Mouse (Mus musculus): ENCODE measurements at regions not wholly inside any gene's neighbourhood (a gene's known extent, or its start where the extent isn't known, plus 50 kb on each side); places are given as distances from the start of the nearest gene placed in this dataset.

DNA sequence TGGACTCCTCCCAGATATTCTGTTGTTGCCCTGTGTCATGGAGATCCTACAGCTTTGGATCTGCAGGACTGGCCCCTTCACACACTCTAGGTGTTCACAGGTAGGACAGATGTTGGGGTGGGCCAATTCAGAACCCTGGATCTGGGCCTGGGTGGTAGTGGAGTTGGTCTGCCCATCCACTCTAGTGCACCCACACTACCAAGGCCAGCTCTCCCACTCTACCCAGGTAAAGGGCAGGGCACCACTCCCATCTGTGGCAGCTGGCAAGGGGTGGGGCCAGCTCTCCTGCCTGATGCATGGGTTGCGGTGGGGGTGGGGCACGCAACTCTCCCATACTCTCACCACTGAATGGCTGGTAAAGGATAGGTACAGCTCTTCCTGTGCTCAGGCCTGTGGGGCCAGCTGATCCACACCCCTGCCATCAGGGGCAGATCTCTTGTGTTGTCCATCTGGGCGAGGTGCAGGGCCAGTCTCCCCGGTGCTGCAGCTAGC lies 76.5 kb downstream of the Gja1 start:
- DNase-seq (ENCODE audit: low spot score), result no peak

DNA sequence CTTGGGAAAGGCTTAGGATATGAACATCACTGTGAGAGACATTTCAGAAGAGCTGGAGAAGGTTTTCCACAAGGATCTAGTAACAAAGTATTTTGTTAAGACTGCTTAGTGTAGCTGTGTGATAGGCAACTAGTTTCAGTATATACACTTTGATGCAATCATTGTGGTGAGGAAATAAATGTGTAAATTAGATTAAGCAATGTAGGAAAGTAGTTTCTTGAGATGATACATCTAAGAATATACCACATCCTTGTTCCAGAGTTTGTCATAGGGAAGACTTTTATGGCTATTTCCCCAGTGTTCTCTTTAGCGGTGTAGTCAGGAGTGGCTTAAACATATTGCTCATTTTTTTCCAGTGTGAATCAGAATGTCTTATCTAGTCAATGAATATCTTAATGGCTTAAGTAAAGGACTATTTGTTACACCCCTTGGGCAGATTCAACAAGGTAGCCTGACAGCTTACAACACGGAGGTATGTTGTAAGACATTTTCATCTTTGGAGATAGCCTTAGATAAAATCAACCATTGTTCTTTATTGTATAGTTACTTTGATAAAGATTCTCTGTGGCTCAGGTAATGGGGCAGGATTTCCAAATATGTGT lies 78.8 kb downstream of the Gja1 start:
- no peak for DNase-seq (ENCODE audit: low spot score)

DNA sequence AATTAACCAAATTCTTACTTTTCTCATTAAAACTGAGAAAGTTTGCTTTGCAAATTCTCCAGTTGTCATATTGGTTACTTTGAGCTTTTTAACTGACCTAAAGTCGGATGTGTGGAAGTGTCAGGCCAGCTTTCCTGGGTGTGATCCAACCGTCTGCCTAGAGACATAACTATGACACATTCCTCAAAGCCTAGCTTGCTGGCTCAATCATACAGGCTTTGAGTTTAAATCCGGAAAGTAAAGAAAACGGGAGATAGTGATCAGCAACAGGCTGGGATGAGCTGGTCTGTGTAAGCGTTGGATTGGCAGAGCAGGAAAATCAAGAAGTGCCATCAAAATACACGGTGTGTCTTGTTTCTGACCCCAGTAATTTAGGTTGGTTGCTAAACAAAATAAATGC lies 91.4 kb downstream of the Gja1 start:
- peak; percentile 33 for DNase-seq (ENCODE audit: low spot score)

DNA sequence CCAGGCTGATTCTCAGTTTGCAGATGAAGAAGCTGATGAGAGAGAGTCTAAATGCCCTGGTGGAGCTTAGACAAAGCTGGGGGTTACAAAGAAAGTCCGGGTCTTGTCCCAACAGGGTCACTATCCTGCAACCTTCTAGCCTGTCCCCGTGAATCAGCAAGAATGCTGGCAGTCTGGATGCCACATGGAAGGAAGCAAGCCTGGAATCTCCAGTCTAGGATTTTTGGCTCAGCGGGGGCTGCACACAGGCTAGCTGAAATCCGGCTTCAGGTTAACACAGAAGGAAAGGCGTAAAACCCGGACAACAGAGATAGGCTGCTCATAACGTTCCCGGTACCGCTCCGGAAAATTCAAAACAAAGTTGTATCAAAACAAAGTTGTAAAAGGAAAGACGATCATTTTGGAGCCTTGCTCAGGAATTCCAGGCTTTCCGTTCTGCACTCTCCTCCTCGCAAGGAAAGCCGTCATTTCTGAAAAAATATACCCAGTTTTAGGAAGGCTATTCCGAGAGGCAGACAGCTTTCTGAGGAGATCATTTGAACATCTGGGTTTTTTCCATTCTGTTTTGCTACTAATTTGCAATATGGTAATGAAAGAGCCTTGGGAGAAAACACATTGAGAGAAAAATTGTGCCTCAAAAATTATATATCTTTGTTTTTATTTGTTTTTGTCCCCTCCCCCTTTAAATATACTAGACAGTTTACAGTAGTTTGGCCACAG lies 92.0 kb downstream of the Gja1 start:
- peak; percentile 53 for DNase-seq (ENCODE audit: low spot score)

DNA sequence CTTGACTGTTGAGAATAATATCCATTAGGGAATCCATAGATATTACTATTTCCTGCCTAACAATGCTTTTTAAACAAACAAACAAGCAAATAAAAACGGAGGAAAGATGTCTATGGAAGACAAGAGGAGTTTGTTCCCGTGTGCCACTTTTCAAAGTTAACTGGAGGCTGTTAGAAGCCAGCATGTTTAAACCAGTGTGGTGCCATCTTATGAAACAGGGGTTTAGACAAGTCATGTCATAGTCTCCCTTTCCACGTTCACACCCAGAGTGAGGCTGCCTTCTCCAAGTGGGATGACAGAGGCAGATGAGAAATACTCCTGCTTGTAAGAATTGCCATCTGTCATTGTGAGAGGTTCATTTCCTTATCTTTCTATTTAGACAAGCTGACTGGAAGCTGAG lies 92.8 kb downstream of the Gja1 start:
- DNase-seq (ENCODE audit: low spot score), result no peak

DNA sequence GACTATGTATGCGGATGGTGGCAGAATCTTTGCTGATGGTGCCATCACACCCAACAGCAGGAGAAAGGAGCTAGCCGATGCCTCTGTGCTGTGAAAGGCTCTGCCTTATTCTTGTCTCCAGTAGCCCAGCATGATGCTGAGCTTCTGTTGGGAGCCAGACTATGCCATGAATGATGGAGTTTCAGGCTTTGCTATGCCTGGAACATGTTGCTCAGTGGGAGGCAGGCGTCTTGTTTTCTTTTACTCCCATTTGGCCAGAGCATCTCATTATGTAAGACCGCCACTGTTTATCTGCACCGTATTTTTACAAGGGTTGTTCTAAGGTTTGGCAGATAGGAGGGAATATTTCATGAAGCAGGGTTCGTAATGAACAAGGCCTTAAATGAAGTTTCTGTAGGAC lies 97.8 kb downstream of the Gja1 start:
- no peak for DNase-seq (ENCODE audit: low spot score)

DNA sequence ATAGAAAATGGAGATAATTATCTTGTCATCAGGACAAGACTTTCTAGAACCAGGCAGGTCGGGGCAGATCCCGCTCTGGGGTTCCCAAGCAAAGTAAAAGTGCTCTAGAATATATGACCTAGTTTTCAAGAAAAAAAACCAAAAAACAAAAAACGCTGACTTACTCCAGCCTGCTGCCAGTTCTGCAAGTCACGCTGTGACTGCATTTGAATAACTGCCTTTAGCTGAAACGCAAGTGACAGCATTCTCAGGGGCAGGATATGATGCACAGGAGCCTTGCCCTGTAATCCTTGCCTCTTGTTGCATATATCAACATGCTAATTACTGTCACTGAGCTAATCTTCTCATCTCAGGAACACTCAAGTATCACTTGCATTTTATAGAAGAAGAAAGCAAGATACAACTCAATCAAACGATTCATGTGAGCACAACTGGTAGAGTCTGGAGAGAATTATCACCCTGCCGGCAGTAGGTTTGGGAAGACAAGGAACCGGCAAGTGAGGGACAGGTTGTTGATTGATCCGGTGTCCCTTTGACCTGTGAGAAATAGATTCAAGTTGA lies 105.1 kb downstream of the Gja1 start:
- DNase-seq (ENCODE audit: low spot score), result no peak

DNA sequence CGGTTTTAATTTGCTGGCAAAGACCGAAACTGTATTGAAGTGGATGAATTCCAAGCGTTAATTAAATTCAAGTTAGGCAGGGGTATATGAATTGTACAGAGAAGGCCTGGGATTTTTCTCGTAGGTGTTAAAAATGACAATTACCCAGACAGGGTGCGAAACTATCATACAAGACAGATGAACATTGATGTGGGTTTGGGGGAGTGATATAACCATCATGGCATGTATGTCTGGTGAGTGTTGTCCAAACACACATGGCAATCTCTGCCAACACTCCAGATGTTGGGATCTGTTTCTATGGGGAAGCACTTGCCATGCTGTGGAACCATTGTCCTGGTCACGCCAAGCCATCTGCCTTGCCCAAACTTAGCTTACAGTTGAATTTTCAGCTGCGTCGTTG lies 107.8 kb downstream of the Gja1 start:
- no peak for DNase-seq (ENCODE audit: low spot score)

DNA sequence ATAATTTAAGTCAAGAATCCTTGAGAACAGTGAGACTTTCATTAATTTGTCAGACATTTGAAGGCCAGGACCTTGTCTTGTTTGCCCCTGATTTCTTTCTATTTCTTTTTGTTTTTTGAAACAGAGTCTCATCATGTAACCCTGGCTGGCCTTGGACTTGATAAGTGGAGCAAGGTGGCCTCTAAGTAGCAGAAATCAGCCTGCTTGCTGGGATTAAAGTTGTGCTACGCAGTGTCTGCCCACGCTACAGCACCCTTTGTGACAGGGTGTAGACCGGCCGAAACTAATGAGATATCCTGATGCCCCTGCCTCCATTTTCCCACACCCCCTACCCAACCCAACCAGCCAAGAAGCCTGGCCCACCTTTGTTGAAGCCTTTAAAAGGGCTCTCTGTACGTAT lies 108.6 kb downstream of the Gja1 start:
- no peak for DNase-seq (ENCODE audit: low spot score)

DNA sequence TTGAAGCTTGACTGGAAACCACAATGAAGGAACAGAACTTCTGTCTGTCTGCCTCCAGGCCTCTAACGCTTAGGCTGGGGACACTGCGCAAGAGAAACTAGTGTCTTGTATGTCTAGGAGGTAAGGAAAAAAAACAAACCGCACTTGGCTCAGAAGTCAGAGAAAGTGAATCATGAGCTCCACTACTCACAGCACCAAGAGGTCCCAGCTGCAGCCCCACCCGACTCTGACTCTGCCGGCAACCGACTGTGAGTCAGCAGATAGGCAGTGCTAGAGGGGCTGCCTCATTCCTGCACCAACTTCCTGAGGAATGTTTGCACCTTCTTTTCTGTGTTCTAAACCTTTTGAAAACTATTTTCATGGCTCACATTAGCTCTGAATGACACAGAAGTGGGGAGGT lies 109.5 kb downstream of the Gja1 start:
- DNase-seq (ENCODE audit: low spot score), result peak; percentile 31

DNA sequence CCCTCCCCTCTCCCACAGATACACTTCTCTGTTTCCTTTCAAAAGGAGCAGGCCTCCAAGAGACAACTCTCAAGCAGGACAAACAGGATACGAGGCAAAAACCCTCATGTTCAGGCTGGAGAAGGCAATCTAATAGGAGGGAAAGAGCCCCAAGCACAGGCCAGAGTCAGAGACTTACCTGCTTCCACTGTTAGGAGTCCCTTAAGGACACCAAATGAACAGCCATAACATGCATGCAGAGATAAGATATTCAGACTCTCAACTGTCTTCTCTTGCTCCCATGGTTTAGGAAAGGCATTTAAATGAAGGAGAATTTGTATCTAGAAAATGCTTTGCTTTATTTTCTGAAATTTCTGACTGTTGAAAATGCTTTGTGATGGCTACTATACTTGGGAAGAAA lies 116.3 kb downstream of the Gja1 start:
- DNase-seq (ENCODE audit: low spot score), result no peak

DNA sequence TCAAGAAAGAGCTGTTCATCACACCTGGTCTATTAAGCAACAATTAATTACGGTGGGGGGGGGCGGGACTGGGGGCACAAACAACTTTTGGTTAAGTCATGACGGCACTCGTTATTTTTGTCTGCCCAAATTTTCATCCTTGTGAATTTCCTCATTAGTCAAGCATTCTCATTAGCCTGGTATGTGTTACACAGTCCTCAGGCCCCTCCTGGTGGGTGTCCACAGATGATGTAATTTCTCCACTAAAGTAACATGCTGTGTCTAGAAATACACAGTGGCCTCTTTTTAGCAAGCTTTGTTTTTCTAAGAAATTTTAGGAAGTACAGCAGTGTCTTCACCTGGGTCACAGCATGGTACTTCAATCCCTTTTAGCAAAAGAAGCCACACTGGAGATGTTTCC lies 118.2 kb downstream of the Gja1 start:
- DNase-seq (ENCODE audit: low spot score), result no peak

DNA sequence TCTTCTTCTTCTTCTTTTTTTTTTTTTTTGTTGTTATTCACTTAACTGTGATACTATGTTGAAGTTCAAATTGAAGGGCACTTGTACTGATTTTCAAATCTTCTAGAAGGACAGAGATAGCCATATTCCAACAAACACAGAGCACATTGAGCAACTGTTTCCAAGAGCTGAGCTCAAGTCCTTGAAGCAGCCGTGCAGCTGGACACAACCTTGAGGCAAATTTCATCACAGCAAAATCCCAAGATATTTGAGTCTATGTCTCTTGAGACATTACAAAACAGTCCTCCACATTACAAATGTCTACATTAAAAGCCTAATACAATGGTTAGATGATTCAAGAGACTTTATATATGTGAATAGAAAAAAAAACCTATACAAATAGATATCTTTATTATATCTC lies 141.9 kb downstream of the Gja1 start:
- peak; percentile 26 for DNase-seq (ENCODE audit: low spot score)

DNA sequence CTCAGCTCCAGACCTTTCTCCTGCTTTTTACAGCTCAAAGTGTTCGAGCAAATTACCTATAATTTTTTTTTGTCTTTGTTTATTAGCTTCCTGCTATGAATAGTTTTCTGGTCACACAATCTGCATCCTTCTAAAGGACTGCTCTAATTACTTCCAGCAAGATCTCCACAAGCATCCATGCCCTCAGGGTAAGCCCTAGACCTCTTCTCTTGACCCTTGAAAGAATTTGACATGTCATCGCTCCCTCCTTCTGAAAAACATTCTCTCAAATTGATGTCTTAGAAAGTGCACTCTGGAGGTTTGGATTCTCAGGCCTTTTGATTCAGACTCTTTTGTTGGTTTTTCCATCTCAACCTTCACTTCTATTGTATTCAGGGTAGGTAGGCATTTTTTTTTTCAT lies 148.7 kb downstream of the Gja1 start:
- no peak for DNase-seq (ENCODE audit: low spot score)

DNA sequence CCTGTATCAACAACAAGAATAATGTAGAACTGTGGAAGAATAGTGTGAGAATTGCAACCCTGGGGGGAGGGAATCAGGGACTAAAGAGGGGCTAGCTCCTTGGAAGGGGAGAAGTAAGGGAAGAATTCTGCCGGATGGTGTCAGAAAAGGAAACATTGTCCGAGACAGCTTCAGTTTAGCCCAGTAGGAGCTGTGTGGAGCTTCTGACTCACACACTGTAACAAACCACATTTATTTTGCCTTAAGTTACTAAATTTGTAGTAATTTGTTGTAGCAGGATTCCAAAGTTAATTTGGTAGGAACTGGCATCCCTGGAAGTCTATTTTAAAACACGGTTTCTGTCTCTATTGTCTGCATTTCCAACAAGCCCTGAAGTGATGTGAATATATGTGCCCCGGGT lies 160.0 kb downstream of the Gja1 start:
- DNase-seq (ENCODE audit: low spot score), result no peak

DNA sequence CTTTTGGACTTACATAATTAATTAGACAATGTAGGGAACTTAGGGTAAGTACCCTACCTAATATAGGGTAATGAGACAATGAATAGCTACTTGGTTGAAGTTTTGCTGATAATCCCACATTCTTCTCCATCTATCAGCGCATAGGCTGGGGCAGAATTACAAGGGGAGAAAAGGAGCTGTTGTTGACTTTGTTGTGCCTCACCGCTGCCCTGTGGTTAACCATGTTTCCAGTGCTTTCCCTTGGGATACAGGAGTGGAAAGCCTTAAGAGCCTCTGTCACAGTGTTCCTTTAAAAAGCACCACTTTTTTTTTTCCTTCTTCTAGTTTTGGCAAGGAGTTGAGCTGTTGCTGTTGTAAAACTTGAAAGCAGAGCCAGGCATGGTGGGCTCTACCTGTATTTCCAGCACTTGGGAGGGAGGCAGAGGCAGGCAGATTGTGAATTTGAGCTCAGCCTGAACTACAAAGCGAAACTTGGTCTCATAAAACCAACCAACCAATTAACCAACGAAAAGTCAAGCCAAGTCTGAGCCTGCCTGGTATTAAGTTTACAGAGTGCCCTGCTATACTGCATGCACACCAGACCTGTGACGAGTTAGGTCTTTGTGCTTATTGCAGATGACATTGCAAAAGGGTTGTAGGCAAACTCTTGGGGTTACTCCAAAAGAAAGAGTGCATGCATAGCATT lies 162.8 kb downstream of the Gja1 start:
- no peak for DNase-seq (ENCODE audit: low spot score)

DNA sequence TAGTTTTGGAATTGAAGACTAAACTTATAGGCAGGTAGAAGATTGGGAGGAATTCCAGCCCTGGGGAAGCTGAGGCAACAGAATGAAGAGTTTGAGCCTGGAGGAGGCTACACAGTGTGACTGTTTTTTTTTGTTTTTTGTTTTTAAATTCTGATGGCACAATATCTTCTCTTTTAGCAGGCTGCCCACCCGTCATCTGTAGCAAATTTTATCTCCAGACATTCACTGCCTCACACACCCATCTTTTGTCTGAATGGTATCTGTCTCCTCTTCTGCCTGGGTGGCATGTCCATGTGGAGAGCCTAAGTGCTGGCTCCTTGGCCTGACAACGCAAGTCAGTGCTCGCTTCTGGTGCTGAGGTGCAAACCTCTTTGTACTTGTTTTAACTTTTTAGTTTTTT lies 165.0 kb downstream of the Gja1 start:
- no peak for DNase-seq (ENCODE audit: low spot score)

DNA sequence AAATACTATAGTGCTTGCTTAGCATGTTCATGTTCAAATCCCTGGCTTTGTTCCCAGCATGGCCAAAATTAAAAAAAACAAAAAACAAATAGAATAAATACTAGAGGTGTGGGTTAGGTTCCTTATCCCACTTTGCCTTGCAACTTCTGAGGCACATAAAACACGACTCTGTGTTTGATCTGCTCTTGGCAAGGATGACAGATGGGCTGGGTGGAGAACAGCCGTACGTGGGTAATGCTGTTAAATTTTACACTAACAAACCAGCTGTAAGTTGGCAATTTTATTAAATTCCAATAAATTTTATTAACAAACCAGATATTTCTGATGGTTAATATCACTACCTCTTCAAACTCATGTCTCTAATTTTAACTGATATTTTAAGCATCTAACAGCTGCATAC lies 168.9 kb downstream of the Gja1 start:
- no peak for DNase-seq (ENCODE audit: low spot score)

DNA sequence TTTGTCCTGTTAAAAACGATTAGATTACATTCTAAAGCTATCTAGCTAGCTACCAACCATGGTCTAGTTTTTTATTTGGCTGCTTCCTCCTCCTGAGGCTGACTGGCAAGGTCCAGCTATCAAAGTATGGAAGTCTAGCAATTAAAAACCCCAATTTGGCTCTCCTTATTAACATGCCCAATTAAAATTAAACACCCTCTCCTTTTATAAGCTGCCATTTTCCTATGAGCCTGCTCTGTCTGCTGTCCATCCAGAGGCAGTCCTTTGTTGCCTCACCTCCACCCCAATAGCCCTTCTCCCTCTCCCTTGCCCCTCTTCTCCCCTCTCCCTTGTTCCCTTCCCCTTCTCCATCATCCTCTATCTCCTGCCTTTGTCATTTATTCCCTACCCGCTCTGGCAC lies 169.7 kb downstream of the Gja1 start:
- no peak for DNase-seq (ENCODE audit: low spot score)

DNA sequence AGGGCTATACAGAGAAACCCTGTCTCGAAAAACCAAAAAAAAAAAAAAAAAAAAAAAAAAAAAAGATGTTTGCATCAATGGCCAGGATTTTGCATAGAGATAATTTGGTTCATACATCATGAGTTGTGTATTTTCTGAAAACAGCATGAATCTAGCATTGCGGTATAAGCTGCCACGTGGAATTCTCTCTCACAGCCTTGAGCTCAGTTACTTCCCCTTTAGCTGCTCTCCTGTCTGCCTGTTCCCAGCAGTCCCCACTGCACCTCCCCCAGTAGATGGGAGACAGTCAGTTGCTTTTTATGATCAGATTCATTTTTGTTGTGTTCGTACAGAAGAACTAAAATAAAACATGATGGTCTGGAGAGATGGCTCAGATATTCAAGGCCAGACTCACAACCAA lies 170.7 kb downstream of the Gja1 start:
- DNase-seq (ENCODE audit: low spot score), result no peak

DNA sequence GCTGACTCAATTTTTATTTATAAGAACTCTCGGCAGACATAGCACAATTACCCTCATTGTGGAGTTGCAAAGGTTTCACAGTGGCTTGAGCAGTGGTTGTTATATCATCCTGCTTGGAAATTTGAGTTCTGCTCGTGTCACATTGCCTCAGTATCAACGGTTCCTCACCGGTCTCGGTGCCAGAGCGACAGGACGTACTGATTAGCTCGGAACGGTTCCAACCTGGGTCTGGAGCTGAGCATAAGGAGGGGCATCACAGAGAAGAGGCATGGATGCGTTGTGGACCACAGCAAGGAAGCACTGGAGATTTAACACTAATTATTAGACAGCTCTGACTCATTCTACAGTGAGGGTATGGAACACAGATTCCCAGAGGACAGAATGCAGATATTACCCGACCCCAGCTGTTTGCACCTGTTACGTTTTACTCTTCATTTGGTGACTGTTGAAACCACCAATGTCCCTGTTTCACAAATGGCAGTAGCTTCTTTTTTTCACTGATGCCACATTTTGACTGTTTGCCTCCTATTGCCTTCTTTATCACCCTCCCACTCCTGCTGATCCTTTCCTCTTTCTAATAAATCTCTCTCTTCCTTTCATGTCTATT lies 189.8 kb downstream of the Gja1 start:
- DNase-seq (ENCODE audit: low spot score), result no peak

DNA sequence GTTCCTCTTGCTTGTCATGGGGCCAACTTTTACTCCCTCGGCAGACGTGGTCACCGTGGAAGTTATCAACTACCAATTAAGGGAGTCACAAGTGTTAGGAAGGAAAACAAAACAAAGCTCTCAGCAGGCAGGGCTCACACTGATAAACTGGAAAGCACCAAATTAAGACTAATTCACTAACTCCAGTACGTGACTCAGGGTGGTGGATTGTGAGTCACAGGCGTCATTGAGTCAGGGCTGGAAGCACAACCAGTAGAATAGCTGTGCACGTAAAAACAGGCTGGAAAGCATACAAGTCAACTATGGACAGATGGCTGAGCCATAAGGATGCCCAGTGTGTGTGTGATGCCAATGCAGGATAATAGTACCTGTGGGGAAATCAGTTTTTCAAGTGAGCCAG lies 204.9 kb downstream of the Gja1 start:
- DNase-seq (ENCODE audit: low spot score), result peak; percentile 66

Measured in heart, adult 8-10 months (tissue).